Mouse (Mus musculus): ENCODE results near the gene Emc3. TPM values are rescaled to one million over a fixed set of nuclear protein-coding genes. Genes with fewer than 3 reads are reported as not detected.

Gene Emc3
- polyA plus RNA-seq, 1 experiment from 2014 or later, result 78.5 TPM

- peaks cover 23% of the 10 kb centered on the region; the same call in 1 of the 2 replicates for H3K27me3 ChIP-seq (ENCODE audit: poor library complexity, severe bottlenecking)
- peaks cover 68% of the 10 kb centered on the region for H3K36me3 ChIP-seq (replicated peaks)
- no peak for DNase-seq (ENCODE audit: extremely low spot score, low spot score)
- H3K27ac ChIP-seq, result no peak overlapping the region
- H3K4me3 ChIP-seq, result no peak overlapping the region
- H3K4me1 ChIP-seq, result peaks cover 35% of the 10 kb centered on the region
- H3K9me3 ChIP-seq, result no peaks in the 10 kb centered on the region
- WGBS, result 94% methylated on average over 14 of the region's 14 CpGs
These were observed 42.0 kb downstream of the Emc3 start for GRCm38 (mm10) chr6:113489410-113489809.

- no peak overlapping the region for H3K4me3 ChIP-seq
- whole genome bisulfite sequencing, result 60% methylated on average over 7 of the region's 7 CpGs
- H3K9me3 ChIP-seq, result no peaks in the 10 kb centered on the region
- H3K36me3 ChIP-seq (replicated peaks), result peaks cover 52% of the 10 kb centered on the region
- H3K4me1 ChIP-seq, result peaks cover 50% of the 10 kb centered on the region
- DNase-seq (ENCODE audit: extremely low spot score, low spot score), result no peak
- no peak overlapping the region for H3K27ac ChIP-seq
- peaks cover 8% of the 10 kb centered on the region for H3K27me3 ChIP-seq (ENCODE audit: poor library complexity, severe bottlenecking)
These were observed 44.3 kb downstream of the Emc3 start for GRCm38 (mm10) chr6:113487125-113487576.

GRCm38 (mm10) chr6:113483729-113484128 is 47.7 kb downstream of the Emc3 start:
- peak; percentile 34 for DNase-seq (ENCODE audit: extremely low spot score, low spot score)
- Histone ChIP-seq H3K27me3 (ENCODE audit: poor library complexity, severe bottlenecking) (peaks cover 42% of the 10 kb centered on the region), H3K4me1 (peaks cover 68% of the 10 kb centered on the region), H3K27ac (peak overlapping the region; percentile 93), H3K9me3 (no peaks in the 10 kb centered on the region), H3K36me3 (replicated peaks) (peaks cover 19% of the 10 kb centered on the region), H3K4me3 (peak overlapping the region; percentile 75)
- WGBS, result 13% methylated on average over 10 of the region's 10 CpGs

- H3K4me1 ChIP-seq, result peaks cover 62% of the 10 kb centered on the region
- H3K27ac ChIP-seq, result peak within 1 kb of the TSS; percentile 93
- H3K9me3 ChIP-seq, result no peaks in the 10 kb centered on the region
- H3K27me3 ChIP-seq (ENCODE audit: poor library complexity, severe bottlenecking), result peaks cover 42% of the 10 kb centered on the region
- WGBS, result under 1% methylated on average over 26 of the region's 26 CpGs
- peak within 1 kb of the TSS; percentile 75 for H3K4me3 ChIP-seq
- peak; percentile 94 for DNase-seq (ENCODE audit: extremely low spot score, low spot score)
- peaks cover 13% of the 10 kb centered on the region for H3K36me3 ChIP-seq (replicated peaks)
These were observed 48.3 kb downstream of the Emc3 start, which contains the start of gene Creld1 for GRCm38 (mm10) chr6:113483100-113483615. Creld1 (plus strand) TSS chr6:113483297.

- Histone ChIP-seq H3K36me3 (replicated peaks) (peaks cover 7% of the 10 kb centered on the region), H3K4me1 (peaks cover 57% of the 10 kb centered on the region), H3K27me3 (ENCODE audit: poor library complexity, severe bottlenecking) (peaks cover 42% of the 10 kb centered on the region), H3K4me3 (peak overlapping the region; percentile 75), H3K27ac (peak overlapping the region; percentile 93), H3K9me3 (no peaks in the 10 kb centered on the region)
- no peak for DNase-seq (ENCODE audit: extremely low spot score, low spot score)
- under 1% methylated on average over 65 of the region's 65 CpGs for WGBS
These were observed 48.9 kb downstream of the Emc3 start for GRCm38 (mm10) chr6:113482477-113483099.

- H3K27ac ChIP-seq, result no peak overlapping the region
- H3K36me3 ChIP-seq (replicated peaks), result 0 out of 2 replicates have a peak, but pooled peaks cover 2% of the 10 kb centered on the region
- 71% methylated on average over 18 of the region's 18 CpGs for WGBS
- DNase-seq (ENCODE audit: extremely low spot score, low spot score), result no peak
- peaks cover 46% of the 10 kb centered on the region for H3K4me1 ChIP-seq
- no peak overlapping the region for H3K4me3 ChIP-seq
- H3K9me3 ChIP-seq, result no peaks in the 10 kb centered on the region
- H3K27me3 ChIP-seq (ENCODE audit: poor library complexity, severe bottlenecking), result peaks cover 48% of the 10 kb centered on the region
These were observed 50.7 kb downstream of the Emc3 start for GRCm38 (mm10) chr6:113480555-113481373.

GRCm38 (mm10) chr6:113478906-113479305 is 52.5 kb downstream of the Emc3 start:
- 83% methylated on average over 10 of the region's 10 CpGs for WGBS
- H3K27me3 ChIP-seq (ENCODE audit: poor library complexity, severe bottlenecking), result peaks cover 52% of the 10 kb centered on the region

GRCm38 (mm10) chr6:113477353-113477752 is 54.1 kb downstream of the Emc3 start:
- no peak for DNase-seq (ENCODE audit: extremely low spot score, low spot score)
- no peak overlapping the region for H3K4me3 ChIP-seq
- no peaks in the 10 kb centered on the region for H3K9me3 ChIP-seq
- peaks cover 54% of the 10 kb centered on the region for H3K27me3 ChIP-seq (ENCODE audit: poor library complexity, severe bottlenecking)
- H3K27ac ChIP-seq, result no peak overlapping the region
- H3K4me1 ChIP-seq, result peaks cover 20% of the 10 kb centered on the region
- 63% methylated on average over 7 of the region's 7 CpGs for WGBS
- no peaks in the 10 kb centered on the region for H3K36me3 ChIP-seq (replicated peaks)

More at GRCm38 (mm10) chr6:113478906-113479305, 52.5 kb downstream of the Emc3 start:
- H3K4me3 ChIP-seq, result no peak overlapping the region
- no peak for DNase-seq (ENCODE audit: extremely low spot score, low spot score)
- H3K4me1 ChIP-seq, result peaks cover 31% of the 10 kb centered on the region
- no peaks in the 10 kb centered on the region for H3K9me3 ChIP-seq
- no peak overlapping the region for H3K27ac ChIP-seq
- H3K36me3 ChIP-seq (replicated peaks), result no peaks in the 10 kb centered on the region

- peaks cover 32% of the 10 kb centered on the region for H3K4me1 ChIP-seq
- no peak overlapping the region for H3K4me3 ChIP-seq
- H3K27me3 ChIP-seq (ENCODE audit: poor library complexity, severe bottlenecking), result peaks cover 54% of the 10 kb centered on the region
- WGBS, result 87% methylated on average over 6 of the region's 6 CpGs
- H3K27ac ChIP-seq, result no peak overlapping the region
- H3K9me3 ChIP-seq, result no peaks in the 10 kb centered on the region
- no peak for DNase-seq (ENCODE audit: extremely low spot score, low spot score)
- no peaks in the 10 kb centered on the region for H3K36me3 ChIP-seq (replicated peaks)
These were observed 57.7 kb downstream of the Emc3 start for GRCm38 (mm10) chr6:113473715-113474114.

GRCm38 (mm10) chr6:113473246-113473645 is 58.2 kb downstream of the Emc3 start:
- Histone ChIP-seq H3K4me1 (peaks cover 34% of the 10 kb centered on the region), H3K4me3 (no peak overlapping the region), H3K36me3 (replicated peaks) (no peaks in the 10 kb centered on the region), H3K27ac (no peak overlapping the region), H3K27me3 (ENCODE audit: poor library complexity, severe bottlenecking) (peaks cover 57% of the 10 kb centered on the region), H3K9me3 (no peaks in the 10 kb centered on the region)
- 78% methylated on average over 2 of the region's 2 CpGs for WGBS
- DNase-seq (ENCODE audit: extremely low spot score, low spot score), result no peak

GRCm38 (mm10) chr6:113472061-113472460 is 59.4 kb downstream of the Emc3 start:
- WGBS, result 71% methylated on average over 10 of the region's 10 CpGs
- H3K27me3 ChIP-seq (ENCODE audit: poor library complexity, severe bottlenecking), result peaks cover 57% of the 10 kb centered on the region

GRCm38 (mm10) chr6:113471297-113471936 is 60.0 kb downstream of the Emc3 start, which contains the start of gene Il17rc:
Il17rc (plus strand) TSS chr6:113471427.
- DNase-seq (ENCODE audit: extremely low spot score, low spot score), result peak; percentile 27
- H3K27ac ChIP-seq, result peak within 1 kb of the TSS; percentile 54; the same call in 1 of the 2 replicates
- peaks cover 34% of the 10 kb centered on the region for H3K4me1 ChIP-seq
- 18% methylated on average over 12 of the region's 12 CpGs for WGBS
- peaks cover 57% of the 10 kb centered on the region for H3K27me3 ChIP-seq (ENCODE audit: poor library complexity, severe bottlenecking)
- H3K4me3 ChIP-seq, result peak within 1 kb of the TSS; percentile 24
- no peaks in the 10 kb centered on the region for H3K9me3 ChIP-seq
- H3K36me3 ChIP-seq (replicated peaks), result no peaks in the 10 kb centered on the region

More at GRCm38 (mm10) chr6:113472061-113472460, 59.4 kb downstream of the Emc3 start:
- no peak overlapping the region for H3K27ac ChIP-seq
- no peak for DNase-seq (ENCODE audit: extremely low spot score, low spot score)
- no peaks in the 10 kb centered on the region for H3K36me3 ChIP-seq (replicated peaks)
- no peak overlapping the region for H3K4me3 ChIP-seq
- no peaks in the 10 kb centered on the region for H3K9me3 ChIP-seq
- peaks cover 34% of the 10 kb centered on the region for H3K4me1 ChIP-seq

Measured in forebrain, embryonic 10.5 days (tissue).